Mouse (Mus musculus): ENCODE results near the gene Pxmp4.

Pxmp4 gene

GRCm38 (mm10) chr2:154548688-154549087 is 54.8 kb downstream of the Pxmp4 start:
- DNase-seq (ENCODE audit: low spot score in 2 of 2): no peak

GRCm38 (mm10) chr2:154546711-154547110 is 56.8 kb downstream of the Pxmp4 start, which contains the start of gene 1700003F12Rik:
TSS of gene 1700003F12Rik (plus strand) at chr2:154547085.
- no peak for DNase-seq (ENCODE audit: low spot score in 2 of 2)

- peak in 1 of 2 experiments; percentile 68 for DNase-seq (ENCODE audit: low spot score in 2 of 2)
Observed at GRCm38 (mm10) chr2:154543567-154544347, 59.8 kb downstream of the Pxmp4 start.

GRCm38 (mm10) chr2:154541630-154542029 is 61.9 kb downstream of the Pxmp4 start:
- DNase-seq (ENCODE audit: low spot score in 2 of 2): no peak

- peak in 1 of 2 experiments; percentile 43 for DNase-seq (ENCODE audit: low spot score in 2 of 2)
Observed at GRCm38 (mm10) chr2:154539720-154540119, 63.8 kb downstream of the Pxmp4 start.

GRCm38 (mm10) chr2:154538710-154539109 is 64.8 kb downstream of the Pxmp4 start:
- no peak for DNase-seq (ENCODE audit: low spot score in 2 of 2)

- peak in 1 of 2 experiments; percentile 23 for DNase-seq (ENCODE audit: low spot score in 2 of 2)
Observed at GRCm38 (mm10) chr2:154538310-154538709, 65.2 kb downstream of the Pxmp4 start.

Data from urinary bladder, postnatal 36 days (tissue).